Mouse (Mus musculus): Measurements from ENCODE around the gene Prdx6.
"Not testable (repeated sequence)": the region's sequence is repeated elsewhere in the genome, so short reads cannot be mapped to it uniquely, and the experiment has no call there.

Prdx6 gene

GRCm38 (mm10) chr1:161250031-161250603 is 902 bp downstream of the Prdx6 start:
- no peak for DNase-seq (ENCODE audit: low spot score)

- DNase-seq (ENCODE audit: low spot score), result no peak
These were observed 1.6 kb downstream of the Prdx6 start for GRCm38 (mm10) chr1:161249442-161249841.

- DNase-seq (ENCODE audit: low spot score), result no peak
These were observed 2.3 kb downstream of the Prdx6 start for GRCm38 (mm10) chr1:161248685-161249084.

GRCm38 (mm10) chr1:161247643-161248580 is 3.1 kb downstream of the Prdx6 start:
- DNase-seq (ENCODE audit: low spot score), result no peak

GRCm38 (mm10) chr1:161247176-161247575 is 3.8 kb downstream of the Prdx6 start:
- DNase-seq (ENCODE audit: low spot score), result no peak

- DNase-seq (ENCODE audit: low spot score), result no peak
These were observed 13.3 kb downstream of the Prdx6 start for GRCm38 (mm10) chr1:161237750-161238149.

GRCm38 (mm10) chr1:161237339-161237738 is 13.7 kb downstream of the Prdx6 start:
- DNase-seq (ENCODE audit: low spot score), result no peak

GRCm38 (mm10) chr1:161233226-161233839 is 17.7 kb downstream of the Prdx6 start:
- no peak for DNase-seq (ENCODE audit: low spot score)

- no peak for DNase-seq (ENCODE audit: low spot score)
These were observed 18.8 kb downstream of the Prdx6 start for GRCm38 (mm10) chr1:161232181-161232580.

GRCm38 (mm10) chr1:161224837-161225236 is 26.2 kb downstream of the Prdx6 start:
- DNase-seq (ENCODE audit: low spot score), result peak; percentile 39

- DNase-seq (ENCODE audit: low spot score), result no peak
These were observed 31.2 kb downstream of the Prdx6 start for GRCm38 (mm10) chr1:161219816-161220215.

- DNase-seq (ENCODE audit: low spot score), result no peak
These were observed 36.6 kb downstream of the Prdx6 start for GRCm38 (mm10) chr1:161214465-161214864.

GRCm38 (mm10) chr1:161199856-161200255 is 51.2 kb downstream of the Prdx6 start:
- no peak for DNase-seq (ENCODE audit: low spot score)

- DNase-seq (ENCODE audit: low spot score), result not testable (repeated sequence)
These were observed 54.7 kb downstream of the Prdx6 start for GRCm38 (mm10) chr1:161196364-161196763.

GRCm38 (mm10) chr1:161195541-161196351 is 55.3 kb downstream of the Prdx6 start:
- DNase-seq (ENCODE audit: low spot score), result peak; percentile 83

- no peak for DNase-seq (ENCODE audit: low spot score)
These were observed 60.6 kb downstream of the Prdx6 start for GRCm38 (mm10) chr1:161190253-161190910.

Data from layer of hippocampus, adult 9-10 months (tissue).